Mouse (Mus musculus) midbrain, embryonic 11.5 days (tissue): ENCODE results near the gene Fdps. TPM values are rescaled to one million over a fixed set of nuclear protein-coding genes. Genes with fewer than 3 reads are reported as not detected.

Experiments
- ATAC-seq: fragments of 200-750 bp; cut with Nextera tagmentation; 2 replicates; pipeline ENCODE4 v1.8.0; 2017; ENCODE audit warnings: moderate TSS enrichment, moderate library complexity; ENCODE audit not compliant: low FRiP score
- DNase-seq: peaks from one replicate; pipeline ENCODE4 v3.0.0; 2015; ENCODE audit warnings: low spot score; ENCODE audit errors: missing footprints
- H3K27ac ChIP-seq: fragments of 300-500 bp; sonication (generic); 2 replicates; pipeline ENCODE4 v1.5.1; 2014; ENCODE audit warnings: low read depth, low read length
- H3K27me3 ChIP-seq: fragments of 300-500 bp; sonication (generic); 2 replicates; pipeline ENCODE4 v1.6.1; 2014; ENCODE audit warnings: mild to moderate bottlenecking, low read length, moderate library complexity, mixed read lengths; ENCODE audit not compliant: control insufficient read depth, insufficient read depth
- H3K36me3 ChIP-seq: fragments of 300-500 bp; sonication (generic); 2 replicates; pipeline ENCODE4 v1.6.1; 2014; ENCODE audit warnings: mild to moderate bottlenecking, low read length, moderate library complexity, mixed read lengths; ENCODE audit not compliant: control insufficient read depth, insufficient read depth
- H3K4me1 ChIP-seq: fragments of 300-500 bp; sonication (generic); 2 replicates; pipeline ENCODE4 v1.6.1; 2014; ENCODE audit warnings: low read length; ENCODE audit not compliant: control insufficient read depth, insufficient read depth
- H3K4me2 ChIP-seq: fragments of 300-500 bp; sonication (generic); 2 replicates; pipeline ENCODE4 v1.6.1; 2014; ENCODE audit warnings: mild to moderate bottlenecking, moderate library complexity
- H3K4me3 ChIP-seq: fragments of 300-500 bp; sonication (generic); 2 replicates; pipeline ENCODE4 v1.5.1; 2014; ENCODE audit warnings: low read depth, low read length
- H3K9ac ChIP-seq: fragments of 300-500 bp; sonication (generic); 2 replicates; pipeline ENCODE4 v1.6.1; 2014; ENCODE audit warnings: low read length
- H3K9me3 ChIP-seq: fragments of 300-500 bp; sonication (generic); 2 replicates; pipeline ENCODE4 v1.6.1; 2016; ENCODE audit warnings: low read length; ENCODE audit not compliant: control insufficient read depth
- WGBS: fragments of 180-500 bp; shearing (Covaris S2); extraction: QIAGEN DNeasy Blood & Tissue Kit; methylation state at CpG from one replicate; pipeline ENCODE4 v1.1.7; 2014; 5-methylcytosine and 5-hydroxymethylcytosine counted together
- polyA plus RNA-seq: library from polyadenylated mRNA; unstranded; fragments of >200 nt; fragmentation: Nextera tagmentation; extraction: Ambion mirVana; gene quantifications from 2 replicates; pipeline ENCODE4 v1.2.1, GENCODE M21; 2014

Fdps gene
- polyA plus RNA-seq, 1 experiment from 2014 or later: 342 TPM

DNA sequence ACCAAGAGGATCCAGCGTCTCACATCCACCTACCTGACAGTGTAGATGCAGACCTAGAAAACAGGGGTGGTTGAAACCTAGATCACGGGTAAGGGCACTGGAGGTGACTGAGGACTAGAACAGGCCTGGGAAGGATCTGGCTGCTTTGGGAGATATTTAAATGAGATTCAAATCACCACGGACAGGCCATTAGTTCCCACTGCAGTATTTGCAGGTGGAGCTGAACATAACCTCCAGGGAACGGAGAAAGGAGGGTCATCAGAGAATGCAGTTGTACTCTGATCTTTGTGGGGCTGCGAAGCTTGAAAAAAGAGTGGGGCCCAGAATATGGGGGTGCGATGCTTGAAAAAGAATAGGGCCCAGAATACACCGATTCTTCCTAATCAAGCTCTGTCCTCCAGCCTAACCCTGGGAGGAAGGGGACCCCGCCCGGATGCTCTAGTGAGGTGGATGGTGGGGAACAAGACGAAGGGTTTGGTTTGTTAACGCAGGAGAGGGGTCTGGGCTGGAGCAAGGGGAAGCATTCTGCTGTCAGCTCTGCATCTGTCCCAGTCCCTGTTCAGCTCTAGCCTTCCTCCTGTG lies 9.2 kb downstream of the Fdps start:
- Histone ChIP-seq H3K4me1 (peaks cover 22% of the 10 kb centered on the region), H3K27ac (peak overlapping the region; percentile 25; the same call in 1 of the 2 replicates), H3K27me3 (peaks cover 33% of the 10 kb centered on the region), H3K9ac (peak overlapping the region; percentile 76), H3K4me3 (peak overlapping the region; percentile 60), H3K36me3 (peaks cover 13% of the 10 kb centered on the region; the same call in 1 of the 2 replicates), H3K4me2 (peak overlapping the region; percentile 97), H3K9me3 (no peaks in the 10 kb centered on the region)
- 18% methylated on average over 11 of the region's 11 CpGs for WGBS
- peak; percentile 19 for ATAC-seq
- DNase-seq: peak; percentile 94

DNA sequence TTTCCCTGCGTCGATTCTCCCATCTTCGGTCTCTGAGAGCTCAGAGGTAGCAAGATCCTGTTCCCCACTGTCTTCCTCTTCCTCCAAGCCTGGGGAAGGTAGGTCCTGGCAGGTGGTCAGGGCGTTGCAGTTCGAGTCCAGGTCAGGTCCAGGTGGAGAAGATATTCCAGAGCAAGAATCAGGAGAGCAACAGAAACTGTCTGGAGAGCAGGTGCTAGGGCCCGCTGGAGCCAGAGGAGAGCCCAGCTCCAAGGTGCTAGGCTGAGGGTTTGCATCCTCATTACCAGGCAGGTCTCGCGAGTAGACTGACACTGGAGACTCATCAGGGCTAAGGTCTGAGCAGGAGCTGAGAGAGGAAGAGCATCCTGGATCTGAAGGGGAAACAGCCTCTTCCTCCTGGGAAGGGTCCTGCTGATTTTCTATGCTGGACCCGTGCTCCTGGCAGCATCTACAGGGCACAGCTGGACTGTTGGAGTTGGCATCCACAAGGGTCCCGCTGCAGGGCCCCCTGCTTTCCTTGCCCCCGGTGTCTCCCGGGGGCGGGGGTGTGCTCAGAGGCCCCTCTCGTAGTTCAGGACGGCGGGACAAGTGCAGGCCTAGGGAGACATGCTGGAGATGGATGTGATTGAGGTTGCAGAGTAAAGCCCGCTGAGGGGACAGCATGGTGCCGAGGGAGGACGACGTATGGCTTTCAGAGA lies 9.8 kb downstream of the Fdps start:
- Histone ChIP-seq H3K36me3 (peaks cover 11% of the 10 kb centered on the region; the same call in 1 of the 2 replicates), H3K27ac (no peak overlapping the region), H3K4me3 (peak overlapping the region; percentile 60), H3K4me2 (peak overlapping the region; percentile 97), H3K9me3 (no peaks in the 10 kb centered on the region), H3K4me1 (peaks cover 23% of the 10 kb centered on the region), H3K27me3 (peaks cover 33% of the 10 kb centered on the region), H3K9ac (peak overlapping the region; percentile 76)
- no peak for ATAC-seq
- 12% methylated on average over 20 of the region's 20 CpGs for WGBS
- peak; percentile 92 for DNase-seq

DNA sequence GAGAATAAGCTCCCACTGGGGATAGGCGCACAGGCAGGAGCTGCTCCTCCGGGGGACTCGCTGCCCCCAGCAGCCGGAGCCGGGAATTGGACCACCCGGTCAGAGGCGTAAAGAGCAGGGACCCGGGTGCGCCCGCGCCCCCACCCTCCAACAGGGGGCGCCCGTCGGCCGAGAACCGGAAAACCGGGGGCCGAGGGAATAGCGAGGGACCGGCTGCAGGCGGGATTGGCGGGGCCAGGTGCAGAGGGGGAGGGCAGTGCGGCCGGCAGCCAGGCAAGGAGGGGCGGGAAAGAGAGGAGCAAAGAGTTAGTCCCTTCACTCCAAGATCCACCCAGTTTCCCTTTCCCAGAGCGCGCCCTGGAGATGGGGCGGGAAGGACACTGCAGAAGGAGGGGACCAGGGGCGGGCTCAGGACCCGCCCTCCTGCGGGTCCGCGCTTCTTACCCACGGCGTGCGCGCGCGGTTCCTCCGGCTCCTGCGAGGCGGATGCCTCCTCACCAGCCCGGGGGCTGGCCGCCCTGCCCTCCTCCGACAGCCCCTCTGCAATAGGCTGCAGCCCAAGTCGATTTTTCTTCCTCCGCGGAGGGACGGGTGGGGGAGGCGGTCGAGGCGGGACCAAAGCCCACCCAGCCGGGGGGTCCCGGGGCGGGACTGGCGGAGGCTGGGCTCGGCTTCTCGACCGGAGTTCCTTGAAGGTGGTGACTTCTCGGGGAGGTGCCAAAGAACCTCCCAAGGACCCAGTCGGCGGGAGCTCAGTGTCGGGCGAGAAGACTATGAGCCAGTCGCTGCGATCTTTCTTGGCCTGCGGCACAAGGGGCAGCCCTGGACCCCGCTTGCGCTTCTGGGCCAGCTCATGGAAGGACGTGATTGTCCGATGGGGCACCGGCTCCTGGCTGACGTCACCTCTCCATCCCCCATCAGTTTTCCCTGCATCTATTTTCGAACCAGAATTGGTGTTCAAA lies 10.8 kb downstream of the Fdps start:
- Histone ChIP-seq H3K9ac (peak overlapping the region; percentile 76), H3K4me3 (peak overlapping the region; percentile 60), H3K9me3 (no peaks in the 10 kb centered on the region), H3K27me3 (peaks cover 33% of the 10 kb centered on the region), H3K27ac (peak overlapping the region; percentile 11; the same call in 1 of the 2 replicates), H3K4me1 (peaks cover 23% of the 10 kb centered on the region), H3K4me2 (peak overlapping the region; percentile 97), H3K36me3 (peaks cover 8% of the 10 kb centered on the region; the same call in 1 of the 2 replicates)
- WGBS: under 1% methylated on average over 73 of the region's 74 CpGs
- ATAC-seq (peak; percentile 64), DNase-seq (peak; percentile 99)

DNA sequence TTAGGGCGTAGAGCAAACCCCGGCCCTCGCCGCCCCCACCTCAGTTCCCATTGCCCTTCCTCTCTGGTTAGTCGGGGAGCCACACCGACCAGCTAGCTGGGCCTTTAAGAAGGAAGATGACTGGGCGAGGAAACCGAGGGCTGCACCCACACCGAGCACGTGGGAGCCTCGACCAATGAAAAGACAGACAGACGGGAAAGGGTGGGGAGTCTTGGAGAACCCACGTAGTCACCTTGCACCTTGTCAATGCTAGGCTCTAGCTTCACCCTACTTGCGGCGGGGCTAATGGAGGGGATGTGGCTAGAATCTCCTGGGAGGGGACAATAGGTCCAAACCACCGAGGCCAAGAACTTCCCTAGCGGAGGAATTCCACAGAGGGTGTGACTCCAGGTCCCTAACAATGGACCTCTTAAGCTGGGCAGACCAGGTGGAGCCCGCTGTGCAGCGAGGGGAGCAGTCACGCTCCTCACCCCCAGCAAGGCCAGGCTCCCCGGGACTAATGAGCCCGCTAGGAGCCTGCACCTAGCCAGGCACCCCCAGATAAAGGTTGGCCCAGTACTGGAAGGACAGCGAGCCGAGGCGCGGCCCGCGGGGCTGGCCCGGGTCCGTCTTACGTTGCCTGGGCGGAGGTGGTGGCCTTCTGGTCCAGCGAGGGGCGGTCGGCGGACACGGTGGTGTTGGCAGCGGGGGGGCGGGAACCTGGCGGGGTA lies 11.7 kb downstream of the Fdps start:
- Histone ChIP-seq H3K4me2 (peak overlapping the region; percentile 97), H3K9me3 (no peaks in the 10 kb centered on the region), H3K4me1 (peaks cover 23% of the 10 kb centered on the region), H3K36me3 (0 out of 2 replicates have a peak, but pooled peaks cover 3% of the 10 kb centered on the region), H3K27me3 (peaks cover 33% of the 10 kb centered on the region), H3K9ac (peak overlapping the region; percentile 76), H3K4me3 (peak overlapping the region; percentile 60), H3K27ac (no peak overlapping the region)
- peak; percentile 41 for ATAC-seq
- DNase-seq: peak; percentile 94
- under 1% methylated on average over 38 of the region's 40 CpGs for WGBS

DNA sequence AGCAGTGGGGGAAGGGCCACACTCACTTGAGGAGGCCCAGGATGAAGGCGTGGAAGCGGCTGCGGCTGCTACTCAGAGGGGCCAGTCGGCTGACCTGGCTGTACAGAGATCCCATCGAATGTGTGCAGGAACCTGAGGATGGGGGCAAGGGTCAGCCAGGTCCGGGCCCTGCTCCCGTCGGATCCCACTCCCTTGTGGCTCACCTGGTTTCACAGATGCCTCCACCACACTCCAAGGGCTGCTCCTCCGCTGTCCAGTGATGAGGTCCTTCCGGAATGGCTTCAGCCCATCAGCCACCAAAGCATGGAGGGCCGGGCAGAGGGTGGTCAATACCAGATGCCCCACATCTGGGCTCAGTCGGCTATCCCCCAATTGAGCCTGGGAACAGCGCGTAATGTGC lies 12.8 kb downstream of the Fdps start:
- H3K4me3 ChIP-seq: no peak overlapping the region
- 69% methylated on average over 14 of the region's 14 CpGs for WGBS
- H3K9me3 ChIP-seq: no peaks in the 10 kb centered on the region
- H3K36me3 ChIP-seq: no peaks in the 10 kb centered on the region
- peaks cover 23% of the 10 kb centered on the region for H3K4me1 ChIP-seq
- no peak for ATAC-seq
- H3K4me2 ChIP-seq: peak overlapping the region; percentile 97; the same call in 1 of the 2 replicates
- no peak overlapping the region for H3K27ac ChIP-seq
- H3K9ac ChIP-seq: no peak overlapping the region; the same call in 1 of the 2 replicates
- DNase-seq: no peak
- H3K27me3 ChIP-seq: peaks cover 33% of the 10 kb centered on the region

DNA sequence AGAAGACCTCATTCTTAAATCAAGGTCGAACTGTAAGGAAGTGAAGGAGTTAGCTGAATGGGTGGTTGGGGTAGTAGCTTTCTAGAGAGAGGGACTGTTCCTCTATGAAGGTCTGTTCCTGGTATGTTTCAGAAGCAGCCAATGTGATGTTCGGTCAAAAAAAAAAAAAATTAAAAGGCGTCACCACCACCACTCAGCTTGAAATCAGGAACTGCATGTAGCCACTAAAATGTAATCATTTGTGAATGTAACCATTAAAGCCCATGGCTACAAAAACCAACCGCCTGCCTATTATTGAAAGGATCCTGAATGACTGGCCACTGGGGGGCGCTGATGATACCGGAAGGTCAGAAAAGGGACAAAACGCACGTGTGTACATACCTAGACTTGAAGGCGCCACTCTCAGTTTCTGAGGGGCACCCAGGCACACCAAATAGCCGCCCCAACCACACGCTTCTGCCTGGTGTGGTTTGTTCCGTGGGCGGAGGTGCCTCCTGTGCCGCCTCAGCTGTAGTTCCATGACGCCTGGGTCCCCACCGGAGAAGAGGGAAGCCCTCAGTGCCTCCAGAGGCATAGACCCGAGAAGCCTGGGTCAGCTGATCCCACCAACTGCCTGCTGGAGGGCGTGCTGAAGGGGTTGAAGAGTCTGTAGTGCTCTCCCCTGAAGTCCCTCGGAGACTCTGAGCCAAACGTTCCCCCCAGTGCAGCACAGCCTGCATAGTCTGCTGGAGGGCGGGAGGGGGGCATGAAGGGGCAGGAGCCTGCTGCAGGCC lies 14.2 kb downstream of the Fdps start:
- H3K9me3 ChIP-seq: no peaks in the 10 kb centered on the region
- H3K36me3 ChIP-seq: no peaks in the 10 kb centered on the region
- H3K4me2 ChIP-seq: no peak overlapping the region
- no peak overlapping the region for H3K9ac ChIP-seq
- H3K4me1 ChIP-seq: peaks cover 19% of the 10 kb centered on the region
- H3K27ac ChIP-seq: no peak overlapping the region
- peak; percentile 97 for DNase-seq
- ATAC-seq: no peak
- WGBS: 33% methylated on average over 21 of the region's 21 CpGs
- no peak overlapping the region for H3K4me3 ChIP-seq
- peaks cover 31% of the 10 kb centered on the region for H3K27me3 ChIP-seq

DNA sequence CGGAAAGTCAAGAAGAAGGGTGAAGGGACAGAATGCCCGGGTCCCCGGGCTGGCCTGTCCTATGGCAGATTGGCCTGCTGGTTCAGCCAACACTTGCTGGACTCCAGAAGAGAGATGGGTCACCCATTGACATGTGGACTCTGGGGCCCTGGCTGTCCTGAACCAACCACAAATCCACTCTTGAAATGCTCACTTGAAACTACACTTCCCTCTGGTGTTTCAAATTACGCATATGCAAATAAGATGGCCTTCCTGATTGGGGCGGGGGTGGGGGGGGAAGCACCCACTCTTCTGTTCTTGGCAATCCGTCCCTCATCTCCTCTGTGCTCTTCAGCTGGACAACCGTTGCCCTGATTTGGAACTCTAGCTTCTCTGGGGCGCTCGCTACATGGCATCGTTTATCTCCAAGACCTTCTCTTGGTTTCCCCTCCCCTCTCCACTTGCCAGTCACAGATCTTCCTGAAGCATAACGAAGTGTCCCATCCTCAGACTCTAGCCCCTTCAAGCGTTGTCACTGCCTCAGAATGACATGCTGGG lies 17.0 kb downstream of the Fdps start:
- ATAC-seq: no peak
- Histone ChIP-seq H3K27ac (no peak overlapping the region), H3K4me1 (peaks cover 7% of the 10 kb centered on the region), H3K36me3 (peaks cover 5% of the 10 kb centered on the region; the same call in 1 of the 2 replicates), H3K9me3 (no peaks in the 10 kb centered on the region), H3K4me2 (no peak overlapping the region), H3K9ac (no peak overlapping the region), H3K4me3 (no peak overlapping the region), H3K27me3 (peaks cover 20% of the 10 kb centered on the region)
- 88% methylated on average over 12 of the region's 12 CpGs for WGBS
- DNase-seq: no peak
